Mouse (Mus musculus) mouse embryonic stem cell (cell line): ENCODE results near the gene Rnf128.

Experiments
- in situ Hi-C, 2 experiments: fragments of 300-500 bp; cut with MboI; formaldehyde crosslinking; loops; 1 replicate in 1 of 2; 3 replicates in 1 of 2; pipeline ENCODE4 v1.14.3; 2019 to 2020; ENCODE audit warnings: low sequenced_read_pairs in 2 of 2, low pct_unique_long_range_greater_than_20kb in 1 of 2, mixed read lengths in 1 of 2; ENCODE audit not compliant: unreplicated experiment in 1 of 2

Gene Rnf128

DNA sequence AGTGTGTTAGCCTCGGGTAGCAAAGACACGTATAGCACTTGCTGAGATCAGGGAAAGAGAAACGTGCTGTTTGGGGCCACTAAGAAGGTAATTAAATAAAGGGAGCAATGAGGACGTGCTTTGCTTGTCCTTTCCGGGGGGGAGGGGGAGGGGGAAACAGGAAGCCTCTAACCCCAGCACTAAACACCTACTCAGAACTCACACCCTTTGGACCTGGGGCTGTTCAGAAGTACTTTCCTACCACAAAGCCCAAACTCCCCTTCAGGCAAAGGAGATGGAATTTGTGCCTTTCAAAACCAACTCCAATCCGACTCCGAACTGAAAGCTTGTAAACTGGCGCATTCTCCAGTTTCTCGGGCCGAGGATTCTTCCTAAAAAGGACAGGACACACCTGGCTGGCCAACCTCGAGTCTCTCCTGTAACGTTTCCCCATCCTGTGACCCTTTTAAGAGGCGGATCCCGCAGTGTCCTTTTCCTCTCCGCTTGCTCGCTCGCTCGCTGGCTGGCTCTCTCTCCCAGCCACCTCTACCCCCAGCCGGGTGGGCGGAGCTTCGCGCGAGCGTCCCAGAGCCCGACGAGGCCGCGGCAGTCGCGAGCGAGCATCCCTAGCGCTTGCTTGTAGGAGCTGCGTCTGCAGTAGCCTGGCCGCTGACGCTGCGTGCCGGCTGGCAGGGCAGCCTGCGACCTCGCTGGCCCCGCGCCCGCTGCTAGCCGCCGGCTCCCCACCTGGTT, 47.1 kb downstream of the Rnf128 start:
- in situ Hi-C loops: no loop called here

DNA sequence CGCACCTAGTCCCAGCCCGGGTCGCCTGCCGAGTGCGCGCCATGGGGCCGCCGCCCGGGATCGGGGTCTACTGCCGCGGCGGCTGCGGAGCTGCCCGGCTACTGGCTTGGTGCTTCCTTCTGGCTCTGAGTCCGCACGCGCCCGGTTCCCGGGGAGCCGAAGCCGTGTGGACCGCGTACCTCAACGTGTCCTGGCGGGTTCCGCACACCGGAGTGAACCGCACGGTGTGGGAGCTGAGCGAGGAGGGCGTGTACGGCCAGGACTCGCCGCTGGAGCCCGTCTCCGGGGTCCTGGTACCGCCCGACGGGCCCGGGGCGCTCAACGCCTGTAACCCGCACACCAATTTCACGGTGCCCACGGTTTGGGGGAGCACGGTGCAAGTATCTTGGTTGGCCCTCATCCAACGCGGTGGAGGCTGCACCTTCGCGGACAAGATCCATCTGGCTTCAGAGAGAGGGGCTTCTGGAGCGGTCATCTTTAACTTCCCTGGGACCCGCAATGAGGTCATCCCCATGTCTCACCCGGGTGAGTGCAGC, 47.7 kb downstream of the Rnf128 start:
- in situ Hi-C loops: no loop called here

DNA sequence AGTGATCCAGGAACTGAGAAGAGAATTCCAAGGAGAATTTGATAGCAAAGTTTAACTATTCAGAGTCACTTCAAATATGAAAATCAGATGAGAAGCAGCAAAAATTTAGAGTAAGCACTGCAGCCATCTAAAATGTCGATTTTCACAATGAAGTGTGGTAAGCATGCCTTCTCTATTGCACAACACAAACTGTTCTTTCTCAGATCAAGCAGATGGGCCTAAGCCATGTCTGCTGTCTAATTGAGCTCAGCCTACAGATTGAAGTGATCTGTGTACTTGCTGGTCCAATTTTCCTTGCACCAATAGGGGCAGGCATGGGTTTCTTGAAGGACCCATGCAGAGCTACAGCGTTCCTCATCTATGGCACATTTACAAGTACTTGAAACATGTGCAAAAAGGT, 51.6 kb downstream of the Rnf128 start:
- in situ Hi-C loops: no loop called here

DNA sequence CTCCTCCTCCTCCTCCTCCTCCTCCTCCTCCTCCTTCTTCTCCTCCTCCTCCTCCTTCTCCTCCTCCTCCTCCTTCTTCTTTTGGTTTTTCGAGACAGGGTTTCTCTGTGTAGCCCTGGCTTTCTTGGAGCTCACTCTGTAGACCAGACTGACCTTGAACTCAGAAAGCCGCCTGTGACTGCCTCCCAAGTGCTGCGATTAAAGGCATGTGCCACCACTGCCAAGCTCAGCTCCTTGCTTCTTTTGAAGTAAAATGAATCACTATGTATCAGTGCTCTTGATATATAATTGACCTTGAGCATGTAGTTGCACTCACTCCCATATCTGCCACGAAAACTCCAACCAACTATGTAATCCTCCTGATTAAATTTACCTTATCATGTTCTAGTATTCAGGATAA, 59.0 kb downstream of the Rnf128 start:
- in situ Hi-C loops: no loop called here

DNA sequence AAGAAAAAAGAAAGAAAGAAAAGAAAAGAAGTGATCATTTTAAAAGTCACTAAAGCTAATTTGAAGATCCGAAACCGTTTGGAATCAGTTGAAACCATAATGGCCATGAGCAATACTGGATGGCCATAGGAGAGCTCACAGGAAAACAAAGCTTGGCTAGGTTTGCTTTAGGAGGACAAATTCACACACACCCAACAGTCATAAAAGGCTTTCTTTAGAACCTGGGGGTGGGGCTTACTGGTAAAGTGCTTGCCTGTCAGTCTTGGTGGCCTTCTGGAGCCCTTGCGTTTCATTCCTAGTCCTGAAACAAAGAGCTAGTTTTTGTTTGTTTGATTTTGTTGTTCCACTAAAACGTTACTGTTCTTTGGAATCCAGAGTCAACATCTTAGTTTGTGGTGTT, 71.6 kb downstream of the Rnf128 start:
- in situ Hi-C loops: no loop called here

DNA sequence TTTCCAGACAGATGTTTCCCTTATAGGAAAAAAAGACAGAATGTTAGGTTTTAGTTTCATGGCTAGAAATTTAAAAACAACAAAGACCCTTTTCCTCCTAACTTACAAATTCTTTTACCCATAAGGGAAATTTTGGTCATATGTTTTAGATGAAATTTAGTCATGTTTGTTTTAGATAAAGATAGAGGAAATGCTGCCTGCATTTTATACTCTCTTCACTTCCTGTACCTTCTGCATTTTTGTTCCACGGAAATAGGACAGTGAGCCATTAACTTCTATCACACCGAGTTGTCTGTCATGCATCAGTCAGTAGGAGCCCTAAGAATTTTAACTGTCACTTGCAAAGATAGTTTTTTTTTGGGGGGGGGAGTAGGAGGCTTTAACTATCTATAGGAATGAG, 76.6 kb downstream of the Rnf128 start:
- in situ Hi-C loops: no loop called here

DNA sequence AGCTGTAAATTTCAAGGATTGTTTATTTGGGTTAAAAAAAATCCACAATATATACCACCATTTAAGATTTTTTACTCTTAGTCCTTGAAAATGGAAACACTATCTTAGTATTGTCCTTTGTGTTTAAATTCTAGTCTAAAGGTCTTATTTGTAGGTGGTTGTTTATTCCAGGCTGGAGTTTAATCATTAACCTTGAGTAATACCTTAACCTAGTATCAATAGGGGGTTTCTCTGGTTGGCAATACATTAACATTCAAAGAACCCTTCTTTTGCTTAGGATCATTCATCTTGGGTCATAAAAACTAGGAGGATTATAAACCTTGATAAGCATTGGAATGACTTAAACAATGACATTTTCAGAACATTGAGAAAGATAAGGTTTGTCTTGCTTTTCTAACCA, 77.3 kb downstream of the Rnf128 start:
- in situ Hi-C loops: no loop called here

DNA sequence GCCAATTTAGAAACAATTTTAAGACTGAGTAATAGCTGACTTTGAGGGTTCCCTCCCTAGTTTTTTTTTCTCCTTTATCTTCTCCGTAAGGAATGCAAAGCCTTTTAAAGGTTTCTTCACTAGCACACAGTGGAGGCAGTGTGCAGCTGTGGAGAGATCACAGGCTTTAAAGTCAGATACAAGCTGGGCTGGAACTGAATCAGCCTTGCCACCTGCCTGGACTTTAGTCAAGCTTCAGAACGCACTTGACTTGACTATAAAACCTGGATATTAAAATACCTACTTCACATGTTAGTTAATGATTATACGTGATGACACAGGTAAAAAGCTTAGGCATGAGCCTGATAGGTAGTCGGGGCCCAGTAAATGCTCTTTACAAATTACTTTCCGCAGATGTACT, 89.1 kb downstream of the Rnf128 start:
- in situ Hi-C loops: loop anchor here in 1 of 2 experiments (25.0 kb wide), 1 partner anchor 240 kb away; no protein-coding TSS in a partner anchor

DNA sequence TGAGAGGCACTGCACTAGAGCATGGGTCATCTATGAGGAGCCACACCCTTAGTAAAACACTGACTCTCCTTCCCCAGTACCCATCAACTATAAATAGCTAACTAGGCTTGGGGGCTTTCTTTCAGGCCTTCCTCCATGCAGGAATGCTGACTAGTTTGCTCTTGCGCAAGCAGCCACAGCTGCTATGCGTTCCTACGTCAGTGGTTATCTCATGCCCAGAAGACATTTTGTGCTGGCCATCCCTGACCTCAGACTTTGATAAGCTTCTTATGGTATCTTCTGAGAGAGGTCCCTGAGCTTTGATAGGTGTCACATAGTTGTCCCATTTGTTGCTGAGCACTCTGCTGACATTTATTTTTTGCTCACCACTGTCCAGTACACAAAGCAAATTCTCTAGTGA, 90.2 kb downstream of the Rnf128 start:
- in situ Hi-C loops: loop anchor here in 1 of 2 experiments (25.0 kb wide), 1 partner anchor 241 kb away; no protein-coding TSS in a partner anchor

DNA sequence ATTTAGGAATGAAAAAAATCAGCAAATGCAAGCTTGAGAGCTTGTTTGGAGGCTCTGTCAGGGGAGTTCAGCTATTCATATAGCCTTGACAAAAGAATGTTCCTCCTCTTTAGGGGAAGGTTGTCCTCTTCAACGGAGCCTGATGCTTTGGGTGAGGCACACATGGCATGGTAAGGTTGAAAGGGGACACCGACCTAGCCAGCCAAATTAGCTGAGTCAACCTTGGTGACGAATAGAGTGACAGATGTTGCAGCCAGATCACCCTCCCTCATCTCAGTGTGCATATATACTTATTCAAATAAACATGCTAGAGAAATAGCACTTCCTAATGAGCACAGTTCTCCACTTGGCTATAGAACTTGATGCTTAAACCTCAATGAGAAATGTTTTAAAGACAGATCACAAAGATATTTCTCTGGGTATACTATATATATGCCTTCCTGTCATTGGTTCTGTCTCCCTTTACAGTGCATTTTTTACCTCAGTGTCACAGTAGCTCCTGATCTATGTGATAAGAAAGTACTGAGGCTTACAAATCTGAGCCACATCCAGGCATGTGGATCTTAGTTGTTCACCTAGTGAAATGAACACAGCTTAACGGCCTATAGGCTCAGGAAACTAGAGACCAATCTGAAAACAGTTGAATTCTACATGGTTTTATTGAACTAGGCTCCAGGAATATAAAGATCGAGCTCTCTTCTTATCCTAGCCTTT, 91.4 kb downstream of the Rnf128 start:
- in situ Hi-C loops: loop anchor here in 1 of 2 experiments (25.0 kb wide), 1 partner anchor 242 kb away; no protein-coding TSS in a partner anchor

DNA sequence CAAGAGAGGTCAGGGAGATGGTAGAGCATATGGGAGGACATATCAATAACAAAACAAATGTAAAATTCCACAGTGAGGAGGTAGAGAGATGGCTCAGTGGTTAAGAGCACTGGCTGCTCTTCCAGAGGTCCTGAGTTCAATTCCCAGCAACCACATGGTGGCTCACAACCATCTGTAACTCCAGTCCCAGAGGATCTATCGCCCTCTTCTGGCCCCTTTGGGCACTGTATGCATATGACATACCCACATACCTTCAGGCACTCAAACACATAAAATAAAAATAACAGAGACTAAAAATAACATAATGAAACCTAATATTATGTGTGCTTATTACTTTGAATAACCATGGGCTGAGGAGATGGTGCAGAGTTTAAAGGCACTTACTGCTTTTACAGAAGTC, 99.0 kb downstream of the Rnf128 start:
- in situ Hi-C loops: loop anchor here in 1 of 2 experiments (25.0 kb wide), 1 partner anchor 250 kb away; no protein-coding TSS in a partner anchor

DNA sequence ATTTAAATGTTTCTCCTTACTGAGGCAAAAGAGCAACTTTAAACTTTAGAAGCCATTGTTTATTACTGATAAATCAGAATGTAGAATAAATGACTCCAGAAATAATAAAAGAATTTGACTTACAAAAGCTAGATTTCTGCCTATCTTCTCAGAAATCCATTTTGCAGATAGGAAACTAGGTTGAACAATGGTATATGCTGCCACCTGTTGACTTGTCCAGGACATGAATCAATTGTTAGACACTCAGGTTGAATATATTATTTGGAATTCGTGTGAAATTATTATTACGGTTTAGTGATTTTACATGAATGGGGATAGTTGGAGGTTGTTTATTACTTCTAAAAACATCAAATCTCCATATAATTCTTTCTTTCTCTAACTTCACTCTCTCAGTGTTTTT, 102.7 kb downstream of the Rnf128 start:
- in situ Hi-C loops: loop anchor here in 1 of 2 experiments (25.0 kb wide), 1 partner anchor 254 kb away; no protein-coding TSS in a partner anchor

DNA sequence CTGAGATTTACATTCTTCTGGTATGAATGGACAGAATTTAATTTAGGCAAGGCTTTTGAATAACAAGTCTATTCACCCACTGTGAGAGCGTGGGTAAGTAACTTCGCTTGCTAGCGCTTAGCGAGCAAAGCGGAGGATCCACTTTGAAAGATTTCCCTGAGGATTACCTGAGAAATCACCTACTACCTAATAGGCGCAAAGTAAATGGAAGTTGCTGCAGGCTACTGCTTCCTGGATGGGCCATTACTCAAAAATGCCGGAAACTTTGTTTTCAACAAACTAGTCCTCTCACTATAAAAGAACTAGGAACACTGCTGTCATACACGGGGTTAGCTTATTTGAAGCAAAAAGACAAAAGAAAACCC, 121.3 kb downstream of the Rnf128 start:
- in situ Hi-C loops: no loop called here

DNA sequence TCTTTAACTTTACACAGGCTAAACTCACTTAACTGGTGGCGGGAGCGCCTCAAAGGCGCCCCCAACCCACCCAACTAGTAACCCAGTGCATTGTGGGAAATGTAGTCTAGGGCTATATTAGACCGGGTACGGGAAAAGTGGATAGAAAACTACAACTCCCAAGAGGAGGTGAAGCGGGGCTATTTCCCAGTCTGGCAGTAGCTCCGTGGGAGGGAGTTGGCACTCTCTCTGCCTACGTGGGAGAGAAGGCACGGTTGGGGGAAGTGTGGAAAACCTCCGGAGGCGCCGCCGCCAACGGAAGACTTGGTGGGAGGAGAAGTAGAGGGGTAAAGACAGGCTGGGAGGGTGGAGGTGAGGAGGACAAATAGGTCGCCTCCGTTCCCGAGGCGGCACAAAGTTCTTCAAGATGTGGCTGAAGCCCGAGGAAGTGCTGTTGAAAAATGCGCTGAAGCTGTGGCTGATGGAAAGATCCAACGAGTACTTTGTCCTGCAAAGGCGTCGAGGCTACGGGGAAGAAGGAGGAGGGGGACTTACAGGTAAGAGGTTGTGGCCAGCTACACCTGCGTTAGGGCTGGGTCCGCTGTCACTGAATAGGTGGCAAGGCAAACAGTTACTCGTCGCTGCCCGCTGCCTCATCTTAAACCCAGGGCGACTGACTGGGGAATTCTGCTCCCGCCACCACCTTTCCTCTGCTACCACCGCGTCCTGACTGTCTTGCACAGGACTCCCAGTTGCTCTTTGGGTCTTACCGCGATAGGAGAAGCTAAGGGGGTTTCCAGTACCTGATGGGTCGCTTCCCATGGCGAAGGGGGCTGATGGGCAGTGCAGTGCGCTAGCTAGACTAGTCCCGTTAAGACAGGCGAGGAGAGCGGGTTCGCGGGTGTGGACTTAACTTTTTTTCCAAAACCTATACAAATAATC, 121.9 kb downstream of the Rnf128 start, which contains the start of gene Tbc1d8b:
Gene Tbc1d8b, plus strand, starts transcription at position 222 of the 921 bp plus-strand sequence.
- in situ Hi-C loops: no loop called here

DNA sequence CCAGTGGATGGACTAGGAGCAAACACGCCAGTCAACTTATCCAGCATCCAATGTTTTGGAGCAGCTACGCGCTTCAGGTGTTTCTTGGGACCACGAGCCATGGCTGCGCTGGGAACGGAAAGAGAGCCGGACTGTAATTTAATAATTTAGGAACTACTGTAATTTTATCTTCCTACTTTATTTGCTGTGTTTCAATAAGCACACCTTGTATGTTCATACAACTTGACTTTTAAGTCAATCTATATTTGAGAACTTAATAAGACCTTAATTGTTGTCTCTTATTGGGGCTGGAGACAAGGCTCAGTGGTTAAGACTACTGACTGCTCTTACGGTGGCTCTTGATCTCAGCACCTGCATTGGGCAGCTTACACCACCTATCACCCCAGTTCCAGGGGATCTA, 151.3 kb downstream of the Rnf128 start, which contains the start of gene Gm15013:
Gene Gm15013, minus strand, starts transcription at position 101 of the 400 bp plus-strand sequence.
- in situ Hi-C loops: no loop called here

DNA sequence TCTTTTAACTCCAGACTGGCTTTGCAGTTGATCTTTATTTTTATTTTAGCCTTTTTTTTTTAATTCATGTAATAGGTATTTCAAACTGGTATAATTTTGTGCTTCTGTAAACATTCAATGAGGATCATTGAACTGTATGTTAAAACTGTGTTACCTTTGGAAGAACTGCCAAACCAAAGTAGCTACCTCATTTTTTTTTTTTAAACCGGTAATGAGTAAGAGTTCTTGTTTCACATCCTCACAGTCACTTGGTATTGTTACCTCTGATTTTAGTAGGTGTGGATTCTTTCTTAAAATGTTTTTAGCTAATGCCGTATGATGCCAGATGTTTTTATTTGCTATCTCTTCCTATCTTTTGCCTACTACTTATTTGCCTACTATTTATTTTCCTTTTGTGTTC, 159.2 kb downstream of the Rnf128 start:
- in situ Hi-C loops: no loop called here
